Mouse (Mus musculus): ENCODE measurements around the gene Gbf1.

The Gbf1 gene

DNA sequence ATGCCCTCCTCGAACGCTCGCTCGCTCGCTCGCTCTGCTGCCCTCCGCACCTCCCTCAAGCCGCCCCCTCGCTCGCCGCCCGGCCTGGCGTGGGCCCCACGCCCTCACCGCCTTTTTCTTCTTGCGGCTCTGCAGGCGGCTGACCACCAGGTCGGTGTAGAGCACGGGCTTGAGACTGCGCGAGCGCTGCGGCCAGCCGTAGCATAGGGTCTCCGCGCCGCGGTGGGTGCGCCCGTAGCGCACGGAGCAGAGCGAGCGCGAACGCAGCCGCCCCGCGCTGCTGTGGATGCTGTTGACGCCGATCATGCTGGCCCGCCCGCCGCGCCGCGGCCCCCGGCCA is 165.2 kb downstream of the Gbf1 start:
- DNase-seq = no peak

DNA sequence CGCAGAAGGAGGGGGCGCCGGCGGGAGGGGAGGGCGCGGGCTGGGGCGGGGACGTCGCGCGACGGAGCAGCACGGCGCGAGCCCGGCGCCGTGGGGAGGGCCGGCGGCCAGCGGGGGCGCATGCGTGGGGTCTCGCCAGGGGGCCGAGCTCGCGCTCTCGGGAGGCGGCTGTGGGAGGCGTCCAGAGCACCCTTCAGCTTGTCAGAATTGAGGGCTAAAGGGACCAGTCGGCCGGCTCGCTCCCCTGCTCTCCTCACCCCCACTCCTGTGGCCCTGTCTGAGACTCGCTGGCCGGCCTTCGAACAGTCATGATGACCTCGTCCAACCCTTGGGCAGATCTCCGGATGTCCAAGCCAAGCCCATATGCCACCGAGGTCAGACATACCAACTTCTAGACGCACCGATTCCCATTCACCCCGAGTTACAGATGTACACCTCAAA is 165.7 kb downstream of the Gbf1 start:
- no peak for DNase-seq

DNA sequence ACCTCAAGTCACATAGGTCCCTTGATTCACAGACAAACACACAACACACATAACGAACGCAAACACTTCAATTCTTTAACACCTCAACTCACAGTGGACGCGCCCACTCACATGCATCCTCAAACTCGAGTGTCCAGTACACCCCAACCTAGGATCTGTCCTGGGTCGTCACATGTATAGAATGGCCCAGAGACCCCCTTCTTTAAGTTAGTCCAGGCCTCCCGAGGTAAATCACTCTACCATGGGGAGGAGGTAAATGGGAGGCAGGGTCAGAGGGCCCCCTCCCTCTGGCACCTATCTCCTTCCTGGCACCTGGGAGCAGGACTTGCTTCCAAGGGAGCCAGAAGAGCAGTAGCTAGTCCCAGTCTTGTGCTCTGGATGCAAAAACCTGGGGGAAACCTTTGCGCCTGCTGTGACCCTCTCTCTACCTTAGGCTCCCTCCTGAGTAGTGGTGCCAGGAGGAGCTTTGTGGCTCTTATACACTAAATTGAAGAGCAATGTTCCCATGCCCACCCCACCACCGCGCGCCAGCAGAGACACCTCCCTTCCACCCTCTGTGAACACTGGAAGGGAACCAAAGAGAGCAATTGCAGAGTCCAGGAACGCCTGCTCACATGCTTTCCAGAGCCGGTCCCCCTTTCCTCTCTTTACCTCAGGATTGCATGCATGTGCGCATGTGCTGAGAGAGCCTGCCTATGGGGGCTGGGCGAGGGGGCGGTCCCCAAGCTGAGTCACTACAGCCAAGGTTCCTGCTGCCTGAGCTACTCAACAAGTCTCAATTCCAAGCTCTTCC is 166.5 kb downstream of the Gbf1 start:
- no peak for DNase-seq

DNA sequence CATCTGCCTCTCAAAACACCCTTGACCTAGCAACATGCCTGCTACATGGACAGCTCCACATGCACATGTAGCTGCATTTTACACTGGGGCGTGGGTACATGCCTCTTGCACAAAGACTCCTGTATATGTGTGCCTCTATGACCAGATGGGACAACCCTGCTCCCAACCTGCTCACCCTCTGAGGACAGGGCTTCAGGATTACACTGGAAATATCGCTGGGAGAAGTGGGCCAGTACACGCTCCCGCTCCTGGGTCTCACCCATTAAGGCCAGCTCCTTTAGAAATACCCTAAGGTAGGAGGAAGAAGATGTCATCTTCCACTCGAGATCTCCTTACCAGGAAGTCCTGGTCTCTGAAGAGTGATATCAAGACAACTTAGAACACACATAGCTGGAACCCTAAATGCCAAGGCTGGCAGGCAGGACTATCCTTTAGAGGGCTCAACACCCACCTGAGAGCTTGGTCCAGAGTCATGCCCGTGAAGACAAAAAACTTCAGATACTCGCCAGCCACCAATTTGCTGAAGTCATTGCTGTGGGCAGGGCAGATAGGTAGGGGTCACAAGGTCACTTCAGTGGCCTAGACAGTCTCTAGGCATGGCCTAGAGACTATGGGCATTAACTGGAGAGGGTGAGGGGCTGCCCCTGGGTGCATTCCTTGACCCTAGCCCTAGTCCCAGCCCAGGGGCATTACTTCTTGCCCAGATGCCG is 167.9 kb downstream of the Gbf1 start:
- DNase-seq = no peak

DNA sequence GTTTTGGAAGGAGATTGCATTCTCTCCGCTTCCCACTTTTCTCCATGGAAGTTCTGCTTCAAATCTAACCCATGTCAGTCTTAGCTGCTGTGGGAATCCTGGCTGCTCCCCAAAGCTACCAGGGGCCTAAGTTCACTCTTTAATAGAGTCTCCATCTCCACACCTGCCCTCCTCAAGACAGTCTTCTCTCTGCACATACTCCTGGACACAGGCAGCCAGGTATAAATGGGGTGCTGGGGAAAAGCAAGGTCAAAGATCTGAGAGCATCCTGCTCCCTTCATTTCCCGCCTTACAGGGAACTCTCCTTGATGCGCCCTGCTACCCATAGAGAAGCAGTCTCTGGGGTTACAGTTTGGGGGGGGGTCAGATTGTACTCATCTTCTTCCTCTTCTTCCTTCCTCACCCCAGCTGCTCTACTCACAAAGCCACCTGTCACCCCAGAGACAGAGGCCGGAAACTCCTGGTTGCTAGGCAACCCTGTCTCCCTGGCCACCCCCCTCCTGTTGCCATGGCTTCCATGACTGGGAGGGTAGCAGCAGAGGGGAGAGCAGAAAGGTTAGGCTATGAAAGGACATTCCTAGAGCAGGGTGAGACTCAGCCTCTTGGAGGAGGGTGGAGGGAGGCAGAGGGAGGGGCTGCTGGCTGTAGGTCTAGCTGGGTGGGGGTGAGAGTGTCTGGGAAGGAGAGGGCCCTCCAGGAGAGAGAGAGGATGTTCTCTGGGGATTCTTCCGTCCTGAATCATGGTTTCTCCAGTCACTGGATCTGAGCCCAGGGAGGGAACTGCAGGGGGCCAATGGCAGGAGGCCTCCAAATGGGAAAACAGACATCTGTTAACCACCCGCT is 169.0 kb downstream of the Gbf1 start:
- peak; percentile 83 for DNase-seq

DNA sequence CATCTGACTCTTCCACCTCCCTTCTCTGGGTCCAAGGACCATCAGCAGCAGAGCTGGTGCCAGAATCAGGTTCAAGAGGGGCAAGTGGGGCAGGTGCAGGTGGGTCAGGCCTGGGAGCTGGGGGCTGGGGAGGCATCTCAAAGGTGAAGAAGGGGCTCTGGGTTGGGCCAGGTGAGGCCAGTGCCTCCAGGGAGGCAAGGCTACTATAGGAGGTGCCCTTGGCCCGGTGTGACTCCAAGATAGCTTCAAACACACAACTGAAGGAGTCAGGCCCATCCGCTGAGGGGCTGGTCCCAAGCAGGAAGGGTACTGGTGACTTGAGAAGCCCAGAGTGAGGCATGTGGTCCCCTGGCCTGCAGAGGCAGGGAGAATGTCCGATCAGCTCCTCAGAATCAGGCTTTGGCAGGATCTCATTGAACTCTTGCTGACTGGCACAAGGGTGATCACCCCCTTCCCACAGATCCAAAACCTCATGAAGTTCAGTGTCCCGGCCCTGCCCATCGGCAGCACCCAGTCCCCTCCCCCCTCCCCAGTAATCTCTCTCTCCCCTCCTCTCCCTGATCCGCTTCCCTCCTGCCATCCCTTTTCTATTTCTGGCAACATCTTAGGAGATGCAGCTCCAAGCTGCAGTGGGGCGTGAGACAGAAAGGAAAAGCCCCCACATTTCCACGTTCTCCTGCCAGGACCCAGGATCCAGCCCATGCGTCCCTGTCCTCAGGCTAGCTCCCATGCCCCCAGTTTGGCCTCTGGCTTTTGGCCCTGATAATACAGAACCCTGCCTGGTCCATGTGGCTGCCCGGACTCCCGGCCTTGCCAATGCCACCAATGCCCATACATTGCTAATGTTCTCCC is 170.1 kb downstream of the Gbf1 start:
- no peak for DNase-seq

DNA sequence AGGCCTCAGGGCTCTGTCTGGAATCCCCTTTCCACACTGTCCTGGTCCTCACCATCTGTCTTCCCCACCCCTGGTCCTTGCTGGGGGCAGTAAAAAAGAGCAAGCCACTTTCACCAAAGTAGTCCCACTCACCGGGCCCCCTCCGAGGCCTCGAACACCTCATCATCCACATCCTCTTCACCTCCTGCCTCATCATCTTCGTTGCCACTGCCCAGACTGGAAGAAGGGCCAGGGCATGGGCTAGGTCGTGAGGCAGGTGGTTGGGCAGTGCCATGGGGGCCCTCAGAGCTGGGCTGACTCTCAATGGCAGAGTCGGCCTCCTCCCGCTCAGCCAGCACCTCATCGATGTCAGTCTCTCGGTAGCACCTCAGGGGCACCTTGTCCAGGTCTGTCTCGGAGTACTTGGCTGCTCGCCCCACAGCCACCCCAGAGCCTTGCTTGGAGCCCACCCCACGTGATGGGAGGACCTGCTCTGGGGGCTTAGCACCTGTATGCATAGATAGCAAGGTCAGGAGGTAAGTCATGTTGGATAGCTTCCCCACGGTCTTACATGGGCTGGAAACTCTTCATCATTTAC is 170.8 kb downstream of the Gbf1 start:
- no peak for DNase-seq

DNA sequence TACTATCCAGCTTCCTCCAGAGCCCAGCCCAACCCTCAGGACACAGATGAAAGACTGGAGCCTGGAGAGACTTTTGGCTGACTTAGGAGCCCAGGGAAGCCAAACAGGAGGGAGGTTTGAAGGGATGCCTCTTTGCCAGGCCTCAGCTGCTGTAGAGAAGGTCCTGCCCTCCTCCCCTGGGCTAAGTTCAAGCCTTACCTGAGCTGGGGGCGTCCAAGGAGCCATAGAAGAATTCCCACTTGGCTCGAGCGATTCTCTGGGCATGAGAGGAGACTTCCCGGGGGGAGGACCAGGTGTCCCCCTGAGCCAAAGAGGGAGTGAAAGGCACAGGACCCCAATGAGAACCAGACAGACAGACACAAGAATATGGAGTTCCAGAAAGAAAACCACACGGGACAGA is 171.4 kb downstream of the Gbf1 start:
- no peak for DNase-seq

DNA sequence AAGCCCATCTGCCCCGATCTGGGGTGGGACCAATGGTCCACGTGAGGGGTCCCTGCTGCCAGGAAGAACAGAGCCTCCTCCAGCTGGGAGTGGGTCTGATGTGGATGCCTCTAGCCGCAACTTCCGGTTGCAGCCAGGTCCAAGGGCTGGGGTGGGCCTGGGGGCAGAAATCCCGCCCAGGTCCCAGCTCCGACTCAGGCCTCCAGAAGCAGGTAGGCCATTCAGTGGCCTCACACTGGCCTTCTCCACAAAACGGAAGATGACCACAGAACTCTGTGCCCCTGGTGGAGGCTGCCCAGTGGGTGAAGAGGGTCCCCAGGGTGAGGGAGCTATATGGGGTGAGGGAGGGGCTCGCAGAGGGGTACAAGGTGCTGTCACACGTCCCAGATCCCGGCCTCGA is 172.1 kb downstream of the Gbf1 start:
- DNase-seq = no peak

DNA sequence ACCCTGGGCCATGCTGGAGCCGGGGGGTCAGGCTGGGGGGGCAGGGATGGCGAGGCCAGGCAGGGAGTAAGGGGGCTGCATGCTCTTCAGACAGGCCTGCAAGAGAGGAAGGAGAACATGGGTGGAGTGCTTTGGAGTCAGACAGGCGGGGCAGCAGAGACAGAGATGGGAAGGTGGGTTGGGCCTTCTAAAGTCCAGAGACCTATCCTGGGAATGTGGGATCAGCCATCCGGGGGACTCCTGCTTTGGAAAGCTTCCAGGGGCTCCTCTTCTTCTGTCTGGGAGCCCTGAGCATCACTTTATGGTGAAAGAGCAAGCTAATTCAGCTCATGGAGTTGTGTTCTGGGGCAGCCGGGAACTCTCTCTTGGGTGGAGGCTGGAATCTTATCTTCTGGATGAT is 172.6 kb downstream of the Gbf1 start:
- DNase-seq = no peak

DNA sequence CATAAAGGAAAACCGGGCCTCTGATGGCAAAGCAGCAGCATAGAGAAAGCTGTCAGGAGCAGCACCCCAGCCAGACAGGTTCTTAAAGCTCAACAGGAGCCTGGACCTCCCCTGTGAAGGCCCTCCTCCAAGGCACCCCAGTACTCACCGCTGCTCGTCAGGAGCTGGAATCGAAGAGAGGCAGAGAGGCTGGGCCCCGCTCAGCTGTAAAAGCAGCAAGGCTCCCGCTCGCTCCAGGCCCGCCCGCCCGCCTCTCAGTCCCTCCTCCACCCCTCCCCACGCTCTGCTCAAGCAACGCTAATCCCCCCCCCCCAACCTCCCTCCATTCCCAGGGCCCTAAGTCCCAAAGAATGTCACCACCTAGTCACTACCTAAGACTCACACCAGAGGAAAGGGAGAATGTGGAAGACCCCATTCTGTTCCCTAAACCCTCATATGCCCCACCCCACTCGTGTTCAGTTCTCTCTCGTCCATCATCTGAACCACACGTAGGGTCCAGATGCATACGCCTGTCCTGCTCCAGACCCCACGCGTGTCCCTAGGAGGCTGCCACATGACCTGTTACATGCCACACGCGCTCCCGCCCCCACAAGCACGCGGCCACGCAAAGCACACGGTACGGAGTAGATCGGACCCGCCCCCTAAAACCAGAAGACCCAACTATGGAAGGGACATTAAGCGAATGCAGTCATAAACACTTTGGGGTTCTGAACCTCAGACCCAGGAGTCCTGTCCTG is 173.9 kb downstream of the Gbf1 start:
- DNase-seq = no peak

DNA sequence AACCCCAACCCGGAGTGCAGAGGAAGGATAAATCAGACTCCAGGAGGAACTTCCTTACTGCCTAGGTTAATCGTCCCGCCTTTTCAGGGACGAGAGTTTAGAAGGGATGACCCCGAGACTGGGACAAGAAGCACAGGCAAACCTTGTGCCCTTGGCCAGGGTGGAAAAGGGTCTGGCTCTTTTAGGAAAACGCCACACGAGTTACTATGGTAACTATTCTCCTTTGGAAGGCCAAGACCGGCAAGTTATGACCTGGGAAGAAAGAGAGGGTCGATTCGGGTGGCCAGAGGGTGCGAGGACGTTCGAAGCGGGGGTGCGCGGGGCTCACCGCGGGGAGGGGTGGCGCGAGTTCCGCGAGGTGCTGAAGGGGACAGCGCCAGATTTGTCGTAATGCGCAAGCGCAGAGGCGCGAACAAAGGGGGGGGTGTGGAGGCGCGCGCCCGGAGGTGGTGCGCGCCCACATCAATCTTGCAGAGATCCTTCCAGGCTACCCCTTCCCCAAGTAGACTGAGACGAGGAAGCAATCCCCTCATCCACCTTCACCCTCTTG is 174.5 kb downstream of the Gbf1 start, which contains the start of gene Psd:
Gene Psd (minus strand): TSS at position 401 of the 550 bp plus-strand sequence.
- DNase-seq = peak; percentile 66

DNA sequence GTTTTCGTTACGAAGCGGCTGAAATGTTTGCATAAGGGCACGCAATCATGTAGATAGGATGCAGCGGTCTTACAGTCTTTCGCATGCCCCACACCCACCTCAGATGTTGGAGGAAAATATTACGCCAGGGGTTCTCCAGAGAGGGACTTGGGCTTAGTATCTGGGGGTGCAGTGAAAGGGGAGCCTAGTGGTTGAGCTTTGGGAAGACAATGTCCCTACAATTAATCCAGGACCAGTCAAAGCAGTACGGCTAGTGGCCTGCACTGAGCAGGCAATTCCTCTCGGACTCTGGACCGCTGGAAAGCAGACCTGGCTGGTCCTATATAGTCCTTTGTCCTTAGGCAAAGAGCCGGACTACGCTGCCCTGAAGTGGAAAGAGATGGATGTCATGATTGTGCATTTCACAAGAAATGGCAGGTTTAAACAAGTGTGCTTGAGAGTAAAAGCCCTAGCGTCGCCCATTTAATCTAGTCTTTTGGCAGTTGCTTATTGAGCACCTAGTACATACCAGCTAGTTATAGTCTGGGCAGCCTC is 175.3 kb downstream of the Gbf1 start:
- no peak for DNase-seq

DNA sequence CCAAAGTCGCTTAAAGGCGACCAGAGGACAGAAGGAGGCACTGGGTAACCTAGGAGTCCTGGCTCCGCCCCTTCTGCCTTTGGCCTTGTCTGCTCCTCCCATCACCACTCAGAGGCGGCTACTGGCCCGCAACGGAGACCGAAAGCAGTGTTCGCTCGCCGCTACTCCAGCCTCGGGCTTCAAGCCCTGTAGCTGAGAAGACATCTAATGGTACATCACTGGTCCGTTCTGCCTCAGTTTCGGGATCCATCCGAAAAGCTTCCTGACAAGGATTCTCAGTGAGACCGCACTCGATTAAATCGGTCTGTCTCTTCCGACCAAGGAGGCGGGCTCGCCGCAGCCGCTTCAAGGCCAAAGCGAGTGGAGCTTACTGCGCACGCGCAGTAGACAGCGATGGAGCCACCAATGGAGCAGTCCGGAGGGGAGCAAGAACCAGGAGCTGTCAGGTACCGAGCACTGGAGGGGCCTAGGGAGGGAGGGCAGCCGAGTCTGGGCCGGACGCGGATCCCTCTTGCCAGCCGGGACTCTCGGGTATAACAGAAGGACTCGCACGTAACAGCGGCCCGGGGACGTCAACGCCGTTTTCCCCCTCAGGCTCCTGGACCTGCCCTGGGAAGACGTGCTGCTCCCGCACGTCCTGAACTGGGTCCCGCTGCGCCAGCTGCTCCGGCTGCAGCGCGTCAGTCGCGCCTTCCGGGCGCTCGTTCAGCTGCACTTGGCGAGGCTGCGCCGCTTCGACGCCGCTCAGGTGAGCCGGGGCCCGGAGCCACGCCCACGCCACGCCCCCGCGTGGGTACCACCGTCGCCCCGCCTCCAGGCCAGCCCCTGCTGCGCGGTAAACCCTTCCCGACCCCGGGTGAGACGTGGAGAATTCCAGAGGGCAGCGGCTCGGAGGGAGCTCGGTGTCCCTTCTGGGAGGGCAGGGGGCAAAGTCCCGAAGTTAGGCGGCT is 176.0 kb downstream of the Gbf1 start, which contains the start of gene Fbxl15:
Gene Fbxl15 (plus strand): TSS at position 104 of the 950 bp plus-strand sequence.
- peak; percentile 94 for DNase-seq

DNA sequence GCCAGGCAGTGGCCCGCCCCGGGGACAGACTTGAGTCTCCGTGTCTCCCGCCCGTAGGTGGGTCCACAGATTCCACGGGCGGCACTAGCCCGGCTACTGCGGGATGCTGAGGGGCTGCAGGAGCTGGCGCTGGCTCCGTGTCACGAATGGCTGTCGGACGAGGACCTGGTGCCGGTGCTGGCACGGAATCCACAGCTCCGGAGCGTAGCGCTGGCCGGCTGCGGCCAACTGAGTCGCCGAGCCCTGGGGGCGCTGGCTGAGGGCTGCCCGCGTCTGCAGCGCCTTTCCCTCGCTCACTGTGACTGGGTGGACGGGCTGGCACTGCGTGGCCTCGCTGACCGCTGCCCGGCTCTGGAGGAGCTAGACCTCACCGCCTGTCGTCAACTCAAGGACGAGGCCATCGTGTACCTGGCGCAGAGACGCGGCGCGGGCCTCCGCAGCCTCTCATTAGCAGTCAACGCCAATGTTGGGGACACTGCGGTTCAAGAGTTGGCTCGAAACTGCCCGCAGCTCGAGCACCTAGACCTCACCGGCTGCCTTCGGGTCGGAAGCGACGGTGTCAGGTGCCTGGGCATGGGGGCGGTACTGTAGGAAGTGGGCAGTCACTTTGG is 176.8 kb downstream of the Gbf1 start:
- DNase-seq = no peak

DNA sequence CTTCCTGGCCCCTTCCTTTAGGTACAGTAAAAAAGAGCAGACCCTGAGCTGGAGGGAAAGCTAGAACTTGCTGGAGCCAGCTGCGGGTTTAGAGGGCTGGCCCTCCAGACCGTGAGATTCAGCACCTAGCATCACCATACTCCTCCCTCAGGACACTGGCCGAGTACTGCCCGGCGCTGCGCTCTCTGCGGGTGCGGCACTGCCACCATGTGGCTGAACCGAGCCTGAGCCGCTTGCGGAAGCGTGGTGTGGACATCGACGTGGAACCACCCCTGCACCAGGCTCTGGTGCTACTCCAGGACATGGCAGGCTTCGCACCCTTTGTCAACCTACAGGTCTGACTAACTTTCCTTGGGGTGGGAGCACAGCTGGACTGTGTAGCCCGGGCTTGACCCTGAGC is 177.6 kb downstream of the Gbf1 start:
- peak; percentile 66 for DNase-seq

DNA sequence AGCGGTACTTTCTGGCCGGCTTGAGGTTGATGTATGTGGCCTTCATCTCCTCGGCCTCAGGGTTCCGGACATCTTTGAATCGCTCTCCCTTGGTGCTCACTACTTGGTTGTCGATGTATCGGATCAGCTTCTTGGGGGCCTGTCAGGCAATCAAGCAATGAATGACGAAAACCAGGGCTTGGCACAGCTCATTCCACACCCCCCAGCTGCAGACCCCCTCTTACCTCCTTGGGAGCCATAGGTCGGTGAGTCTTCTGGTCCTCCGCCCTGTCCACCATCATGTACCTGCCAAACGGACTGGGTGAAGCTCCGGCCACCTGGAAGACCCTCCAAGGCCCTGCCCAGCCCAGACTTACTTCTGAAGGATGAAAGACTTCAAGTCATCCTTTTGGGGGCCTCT is 178.4 kb downstream of the Gbf1 start:
- DNase-seq = no peak

DNA sequence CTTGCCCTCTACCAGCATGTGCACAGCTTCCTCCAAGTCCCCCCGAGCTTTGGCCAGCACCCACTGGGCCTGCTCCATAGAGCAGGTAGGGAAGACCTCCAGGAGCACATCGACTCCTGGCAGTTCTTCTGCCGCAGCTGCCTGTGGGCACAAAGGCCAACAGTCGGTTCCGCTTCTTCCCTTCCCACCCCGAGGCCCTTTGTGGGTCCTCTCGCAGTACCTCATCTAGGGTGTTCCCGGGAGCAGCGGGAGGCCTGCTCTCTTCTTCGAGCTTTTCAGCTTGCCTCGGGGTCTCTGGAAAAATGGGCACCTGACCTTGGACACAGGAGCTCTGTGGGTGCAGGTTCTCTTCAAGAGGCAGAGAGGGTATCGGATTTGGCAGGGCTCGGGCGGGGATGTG is 179.0 kb downstream of the Gbf1 start:
- DNase-seq = no peak

DNA sequence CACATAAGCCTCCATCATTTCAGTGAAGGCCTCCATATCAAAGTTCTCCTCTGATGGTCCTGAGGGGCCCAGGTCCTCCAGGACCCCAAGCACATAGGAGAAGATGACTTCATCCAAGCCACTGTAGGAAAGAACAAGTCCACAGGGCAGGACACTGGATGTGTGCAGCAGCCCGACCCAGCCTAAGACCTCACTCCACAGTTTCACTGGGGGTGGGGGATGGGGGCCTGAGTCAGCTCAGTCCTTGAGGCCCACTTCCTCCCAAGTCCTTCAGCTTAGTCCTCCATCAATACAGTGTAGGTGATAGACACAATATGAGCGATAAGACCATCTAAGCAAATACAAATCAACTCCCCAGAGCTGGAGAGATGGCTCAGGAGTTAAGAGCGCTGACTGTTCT is 179.6 kb downstream of the Gbf1 start:
- no peak for DNase-seq
